Mouse (Mus musculus) lung, embryonic 15.5 days (tissue): ENCODE results near the gene Acp1. TPM values are rescaled to one million over a fixed set of nuclear protein-coding genes. Genes with fewer than 3 reads are reported as not detected.

Experiments used
- ATAC-seq: fragments of 200-750 bp; cut with Nextera tagmentation; 2 replicates; pipeline ENCODE4 v1.8.0; 2017; ENCODE audit warnings: moderate number of reproducible peaks, borderline replicate concordance; ENCODE audit not compliant: low FRiP score, low TSS enrichment; ENCODE audit errors: extremely low read depth
- H3K27ac ChIP-seq: fragments of 300-500 bp; sonication (generic); 2 replicates; pipeline ENCODE4 v1.5.1; 2015; ENCODE audit warnings: moderate library complexity, mild to moderate bottlenecking, inconsistent platforms
- H3K27me3 ChIP-seq: fragments of 300-500 bp; sonication (generic); 2 replicates; pipeline ENCODE4 v1.6.1; 2015; ENCODE audit warnings: inconsistent platforms
- H3K36me3 ChIP-seq: fragments of 300-500 bp; sonication (generic); 2 replicates; pipeline ENCODE4 v1.6.1; 2015; ENCODE audit warnings: inconsistent platforms
- H3K4me1 ChIP-seq: fragments of 300-500 bp; sonication (generic); 2 replicates; pipeline ENCODE4 v1.6.1; 2015; ENCODE audit warnings: inconsistent platforms
- H3K4me2 ChIP-seq: fragments of 300-500 bp; sonication (generic); 2 replicates; pipeline ENCODE4 v1.6.1; 2015; ENCODE audit warnings: inconsistent platforms, mild to moderate bottlenecking, moderate library complexity
- H3K4me3 ChIP-seq: fragments of 300-500 bp; sonication (generic); 2 replicates; pipeline ENCODE4 v1.5.1; 2015; ENCODE audit warnings: mild to moderate bottlenecking, inconsistent platforms
- H3K9ac ChIP-seq: fragments of 300-500 bp; sonication (generic); 2 replicates; pipeline ENCODE4 v1.6.1; 2015; ENCODE audit warnings: inconsistent platforms
- H3K9me3 ChIP-seq: fragments of 300-500 bp; sonication (generic); 2 replicates; pipeline ENCODE4 v1.6.1; 2016; ENCODE audit warnings: inconsistent platforms
- WGBS: fragments of 180-500 bp; shearing (Covaris S2); methylation state at CpG from one replicate; pipeline ENCODE4 v1.1.7; 2015; 5-methylcytosine and 5-hydroxymethylcytosine counted together
- polyA plus RNA-seq: library from polyadenylated mRNA; unstranded; fragments of >200 nt; fragmentation: Nextera tagmentation; extraction: Ambion mirVana; gene quantifications from 2 replicates; pipeline ENCODE4 v1.2.1, GENCODE M21; 2015

Acp1 gene
- polyA plus RNA-seq, 1 experiment from 2014 or later: 172 TPM

DNA sequence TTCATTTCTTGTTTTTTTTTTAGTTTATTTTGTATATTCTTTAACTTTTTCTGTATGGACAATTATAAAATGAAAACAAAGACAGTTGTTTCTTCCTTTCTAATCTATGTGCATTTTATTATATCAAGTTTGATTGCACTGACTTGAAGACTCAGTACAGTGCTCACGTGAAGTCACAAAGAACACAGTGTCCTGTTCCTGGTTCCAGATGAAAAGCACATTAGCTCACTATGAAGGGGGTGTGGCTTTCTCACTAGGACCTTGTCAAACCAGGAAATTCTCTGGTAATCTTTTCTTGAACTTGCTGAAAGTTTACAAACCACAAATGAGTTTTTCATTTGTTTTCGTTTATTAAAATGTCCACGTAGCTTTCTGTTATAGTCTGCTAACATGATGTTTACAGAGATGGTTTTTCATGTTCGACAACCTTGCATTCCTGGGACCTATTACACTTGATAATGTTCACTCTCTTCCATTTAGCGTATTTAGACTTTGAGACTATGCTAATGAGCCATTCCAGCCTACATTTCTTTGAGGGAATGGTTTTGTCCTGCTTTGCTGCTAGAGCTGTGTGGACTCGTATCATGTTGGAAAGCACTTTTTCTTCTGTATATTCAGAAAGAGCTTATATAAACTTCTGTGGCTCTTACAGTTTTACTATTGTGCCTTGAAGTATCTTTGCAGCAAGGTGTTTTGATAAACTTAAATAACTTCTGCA, 55.8 kb downstream of the Acp1 start:
- ATAC-seq: no peak
- H3K36me3 ChIP-seq: no peaks in the 10 kb centered on the region
- H3K4me2 ChIP-seq: no peak overlapping the region
- no peak overlapping the region for H3K27ac ChIP-seq
- no peaks in the 10 kb centered on the region for H3K27me3 ChIP-seq
- 51% methylated on average over 6 of the region's 6 CpGs for WGBS
- no peak overlapping the region for H3K4me3 ChIP-seq
- H3K9ac ChIP-seq: no peak overlapping the region
- H3K9me3 ChIP-seq: no peaks in the 10 kb centered on the region
- H3K4me1 ChIP-seq: peaks cover 5% of the 10 kb centered on the region; the same call in 1 of the 2 replicates

GRCm38 (mm10) chr12:30851871-30852270, 59.5 kb downstream of the Acp1 start:
- Histone ChIP-seq H3K9ac (no peak overlapping the region), H3K27ac (no peak overlapping the region), H3K4me3 (no peak overlapping the region), H3K9me3 (no peaks in the 10 kb centered on the region), H3K27me3 (no peaks in the 10 kb centered on the region), H3K4me1 (peaks cover 5% of the 10 kb centered on the region; the same call in 1 of the 2 replicates), H3K36me3 (no peaks in the 10 kb centered on the region), H3K4me2 (no peak overlapping the region)
- WGBS: 71% methylated on average over 6 of the region's 6 CpGs
- no peak for ATAC-seq

- Histone ChIP-seq H3K27me3 (no peaks in the 10 kb centered on the region), H3K9me3 (no peaks in the 10 kb centered on the region), H3K4me1 (peaks cover 8% of the 10 kb centered on the region; the same call in 1 of the 2 replicates), H3K36me3 (no peaks in the 10 kb centered on the region), H3K4me2 (no peak overlapping the region), H3K4me3 (no peak overlapping the region), H3K27ac (no peak overlapping the region), H3K9ac (no peak overlapping the region)
- ATAC-seq: no peak
- WGBS: 11% methylated on average over 2 of the region's 2 CpGs
Measured at GRCm38 (mm10) chr12:30850902-30851301, 60.5 kb downstream of the Acp1 start.

GRCm38 (mm10) chr12:30848521-30848920, 62.9 kb downstream of the Acp1 start:
- H3K27me3 ChIP-seq: no peaks in the 10 kb centered on the region
- no peak for ATAC-seq
- 41% methylated on average over 1 of the region's 1 CpGs for WGBS

More at GRCm38 (mm10) chr12:30848521-30848920, 62.9 kb downstream of the Acp1 start:
- Histone ChIP-seq H3K9ac (no peak overlapping the region), H3K27ac (no peak overlapping the region), H3K4me2 (no peak overlapping the region), H3K4me1 (peaks cover 8% of the 10 kb centered on the region; the same call in 1 of the 2 replicates), H3K9me3 (no peaks in the 10 kb centered on the region), H3K36me3 (no peaks in the 10 kb centered on the region), H3K4me3 (no peak overlapping the region)

Other genes starting within 250 kb of the Acp1 start
- gene Alkal2, start 27.3 kb downstream of the Acp1 start, polyA plus RNA-seq: 0.48 and 0.67 TPM in 2 replicates
- 13.3 and 14.7 TPM in 2 replicates for gene Sh3yl1, start 79 bp upstream of the Acp1 start, polyA plus RNA-seq
- gene Fam110c, start 162.3 kb upstream of the Acp1 start, polyA plus RNA-seq: 2.5 and 2.7 TPM in 2 replicates